Mouse (Mus musculus): ENCODE data around the gene Tbc1d19.

DNA sequence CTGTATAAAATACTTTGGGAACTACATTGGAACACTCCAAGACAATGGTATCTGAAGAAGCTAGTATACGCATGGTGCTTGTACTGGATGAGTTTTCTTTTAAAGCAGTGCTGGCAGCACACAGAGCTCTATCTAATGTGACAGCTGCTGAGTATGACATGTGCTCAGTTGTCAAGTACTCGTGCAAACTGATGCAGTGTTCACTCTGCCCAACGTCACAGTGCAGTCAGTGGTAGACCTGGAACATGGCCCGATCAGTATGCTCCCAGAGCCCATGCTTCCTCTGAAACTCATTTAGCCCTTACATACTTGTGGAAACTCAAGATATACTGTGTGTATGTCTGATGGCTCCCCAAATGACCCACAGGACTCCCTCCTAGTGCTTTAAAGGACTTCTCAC, 25.1 kb downstream of the Tbc1d19 start:
- TF ChIP-seq GATA1 (IDR thresholded peaks at IDR 0.05; ENCODE audit: low read length): no peak
- TF ChIP-seq TAL1 (IDR thresholded peaks at IDR 0.05; ENCODE audit: low read length): no peak
